Mouse (Mus musculus) left cerebral cortex, postnatal 36 days (tissue): Measurements from ENCODE around the gene Erbin. TPM values are rescaled to one million over a fixed set of nuclear protein-coding genes. Genes with fewer than 3 reads are reported as not detected.

Source experiments
- total RNA-seq, 2 experiments: library from RNA; stranded (reverse); gene quantifications; 2 replicates each; pipeline ENCODE4 v1.2.3; 2021

Gene Erbin
- total RNA-seq, 2 experiments from 2014 or later: 37.6 to 42.5 TPM

Other genes with a start within 250 kb of the Erbin start
- gene Srek1, start 145.9 kb downstream of the Erbin start, total RNA-seq: 10 to 100 TPM; 49.2 to 93.3 TPM
- 10 to 100 TPM; 28.9 to 30.4 TPM for gene Nln, start 189.1 kb upstream of the Erbin start, total RNA-seq
- 100 to 1,000 TPM; 127 to 157 TPM for gene Sgtb, start 189.2 kb upstream of the Erbin start, total RNA-seq